Mouse (Mus musculus) cortical plate, adult 2 months (tissue): ENCODE measurements at regions not wholly inside any gene's neighbourhood (a gene's known extent, or its start where the extent isn't known, plus 50 kb on each side); places are given as distances from the start of the nearest gene placed in this dataset.

ENCODE experiments used
- H3K27ac ChIP-seq: fragments of 200-500 bp; 2 replicates; pipeline ENCODE4 v1.5.1; 2012; ENCODE audit warnings: low read length, control low read depth, inconsistent platforms; ENCODE audit not compliant: insufficient read depth
- H3K4me1 ChIP-seq: fragments of 200-500 bp; 2 replicates; pipeline ENCODE4 v1.6.1; 2011; ENCODE audit warnings: low read length; ENCODE audit not compliant: control insufficient read depth, insufficient read depth
- H3K4me3 ChIP-seq: fragments of 200-500 bp; 2 replicates; pipeline ENCODE4 v1.5.1; 2011; ENCODE audit warnings: mild to moderate bottlenecking, low read length, control low read depth; ENCODE audit not compliant: insufficient read depth
- CTCF ChIP-seq: fragments of 200-500 bp; IDR thresholded peaks from 2 replicates; pipeline ENCODE4 v1.5.1; 2011; ENCODE audit warnings: mild to moderate bottlenecking, control low read depth, low read length; ENCODE audit not compliant: insufficient read depth; ENCODE audit errors: extremely low read depth
- POLR2A ChIP-seq: fragments of 200-500 bp; IDR thresholded peaks from 2 replicates; pipeline ENCODE4 v1.6.1; 2011; ENCODE audit warnings: mild to moderate bottlenecking, low read length, control low read depth; ENCODE audit not compliant: insufficient read depth; ENCODE audit errors: extremely low read depth

- no peak for TF ChIP-seq CTCF
- Histone ChIP-seq H3K27ac (no peak overlapping the region), H3K4me1 (no peaks in the 10 kb centered on the region; the same call in 1 of the 2 replicates), H3K4me3 (no peak overlapping the region)
These were observed 70.6 kb upstream of the Disp3 start for GRCm38 (mm10) chr4:148358336-148358735.

GRCm38 (mm10) chr4:148357221-148357621 is 69.5 kb upstream of the Disp3 start:
- H3K4me1 ChIP-seq = no peaks in the 10 kb centered on the region; the same call in 1 of the 2 replicates
- TF ChIP-seq CTCF = no peak
- no peak for TF ChIP-seq POLR2A
- no peak overlapping the region for H3K4me3 ChIP-seq

GRCm38 (mm10) chr4:148356654-148357053 is 68.9 kb upstream of the Disp3 start:
- H3K4me1 ChIP-seq = no peaks in the 10 kb centered on the region; the same call in 1 of the 2 replicates
- TF ChIP-seq CTCF (no peak), POLR2A (no peak)

More at GRCm38 (mm10) chr4:148357221-148357621, 69.5 kb upstream of the Disp3 start:
- H3K27ac ChIP-seq = peak overlapping the region; percentile 52

GRCm38 (mm10) chr4:148353969-148354368 is 66.2 kb upstream of the Disp3 start:
- Histone ChIP-seq H3K4me3 (no peak overlapping the region), H3K4me1 (no peaks in the 10 kb centered on the region; the same call in 1 of the 2 replicates), H3K27ac (no peak overlapping the region)
- TF ChIP-seq CTCF (no peak), POLR2A (no peak)

More at GRCm38 (mm10) chr4:148356654-148357053, 68.9 kb upstream of the Disp3 start:
- Histone ChIP-seq H3K27ac (peak overlapping the region; percentile 52; the same call in 1 of the 2 replicates), H3K4me3 (no peak overlapping the region)

GRCm38 (mm10) chr4:148352690-148353089 is 64.9 kb upstream of the Disp3 start:
- no peak overlapping the region for H3K27ac ChIP-seq
- H3K4me3 ChIP-seq = no peak overlapping the region
- no peaks in the 10 kb centered on the region; the same call in 1 of the 2 replicates for H3K4me1 ChIP-seq
- no peak for TF ChIP-seq POLR2A

- TF ChIP-seq POLR2A (no peak), CTCF (no peak)
- H3K4me1 ChIP-seq = no peaks in the 10 kb centered on the region
These were observed 53.9 kb upstream of the Disp3 start for GRCm38 (mm10) chr4:148341531-148342157.

GRCm38 (mm10) chr4:148340342-148340741 is 52.6 kb upstream of the Disp3 start:
- Histone ChIP-seq H3K27ac (no peak overlapping the region), H3K4me3 (no peak overlapping the region), H3K4me1 (no peaks in the 10 kb centered on the region)
- TF ChIP-seq CTCF = no peak
- no peak for TF ChIP-seq POLR2A

More at GRCm38 (mm10) chr4:148341531-148342157, 53.9 kb upstream of the Disp3 start:
- Histone ChIP-seq H3K4me3 (no peak overlapping the region), H3K27ac (no peak overlapping the region)

- TF ChIP-seq POLR2A (no peak), CTCF (peak; percentile 55)
- no peaks in the 10 kb centered on the region for H3K4me1 ChIP-seq
- H3K27ac ChIP-seq = no peak overlapping the region
- H3K4me3 ChIP-seq = no peak overlapping the region
These were observed 50.4 kb upstream of the Disp3 start for GRCm38 (mm10) chr4:148337890-148338880.
